Mouse (Mus musculus) brain, embryonic 14.5 days (tissue): ENCODE measurements at regions not wholly inside any gene's neighbourhood (a gene's known extent, or its start where the extent isn't known, plus 50 kb on each side); places are given as distances from the start of the nearest gene placed in this dataset.

Source experiments
- CTCF ChIP-seq: fragments of 200-500 bp; IDR thresholded peaks from 2 replicates; pipeline ENCODE4 v1.5.1; 2012; ENCODE audit warnings: inconsistent platforms, mild to moderate bottlenecking, moderate library complexity, borderline replicate concordance; ENCODE audit not compliant: insufficient read depth, insufficient read length; ENCODE audit errors: extremely low read depth
- POLR2A ChIP-seq: fragments of 200-500 bp; IDR thresholded peaks from 2 replicates; pipeline ENCODE4 v1.6.1; 2012; ENCODE audit warnings: mild to moderate bottlenecking, inconsistent platforms, borderline replicate concordance; ENCODE audit not compliant: poor library complexity, insufficient read depth, insufficient read length, severe bottlenecking; ENCODE audit errors: extremely low read depth

DNA sequence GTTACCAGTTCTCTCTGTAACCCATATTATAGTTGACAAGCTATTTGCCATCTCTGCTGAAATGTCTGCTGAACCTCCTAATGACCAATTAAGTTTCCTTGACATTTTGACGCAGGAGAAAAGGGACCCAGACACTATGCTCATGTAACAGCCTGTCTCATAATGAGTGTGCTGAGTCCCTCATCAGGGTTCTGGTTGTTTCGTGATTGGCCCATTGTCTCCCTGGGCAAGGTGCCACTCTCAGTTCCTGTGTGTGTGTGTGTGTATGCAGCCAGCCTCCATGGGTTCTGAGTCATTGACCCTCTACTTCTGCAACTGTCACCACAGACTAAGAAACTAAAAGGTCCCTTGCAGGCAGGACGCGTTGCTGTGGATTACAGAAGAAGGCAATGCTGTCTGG, 181.8 kb downstream of the Cd47 start:
- TF ChIP-seq POLR2A = no peak
- TF ChIP-seq CTCF = no peak
